Mouse (Mus musculus): Measurements from ENCODE around the gene Nbea. TPM values are rescaled to one million over a fixed set of nuclear protein-coding genes. Genes with fewer than 3 reads are reported as not detected.
A peak's percentile ranks its signal among the peaks of the same experiment; 100 is the strongest.
"Not testable (repeated sequence)": the region's sequence is repeated elsewhere in the genome, so short reads cannot be mapped to it uniquely, and the experiment has no call there.

Gene Nbea
- total RNA-seq, 1 experiment from 2014 or later: 20.0 TPM

GRCm38 (mm10) chr3:56034596-56034995 lies 148.9 kb downstream of the Nbea start:
- DNase-seq: no peak

DNA sequence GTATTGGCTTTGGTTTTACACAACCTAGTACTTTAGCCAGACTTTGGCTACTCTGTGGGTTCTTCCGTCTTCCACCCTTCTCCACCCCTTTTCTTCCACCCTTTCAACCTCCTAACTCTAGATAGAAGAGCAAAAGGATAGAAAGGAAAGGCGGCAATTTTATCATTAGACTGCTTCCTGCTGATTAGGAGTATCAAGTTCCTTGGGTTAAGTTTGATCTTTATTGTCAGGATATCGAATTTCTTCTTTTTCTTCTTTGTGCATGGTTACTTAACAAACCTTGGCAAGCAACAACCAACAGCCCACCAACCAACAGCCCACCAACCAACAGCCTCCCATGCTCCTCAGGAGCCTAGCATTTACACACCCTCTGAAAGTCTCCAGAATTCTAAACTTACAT lies 165.0 kb downstream of the Nbea start:
- no peak for DNase-seq

DNA sequence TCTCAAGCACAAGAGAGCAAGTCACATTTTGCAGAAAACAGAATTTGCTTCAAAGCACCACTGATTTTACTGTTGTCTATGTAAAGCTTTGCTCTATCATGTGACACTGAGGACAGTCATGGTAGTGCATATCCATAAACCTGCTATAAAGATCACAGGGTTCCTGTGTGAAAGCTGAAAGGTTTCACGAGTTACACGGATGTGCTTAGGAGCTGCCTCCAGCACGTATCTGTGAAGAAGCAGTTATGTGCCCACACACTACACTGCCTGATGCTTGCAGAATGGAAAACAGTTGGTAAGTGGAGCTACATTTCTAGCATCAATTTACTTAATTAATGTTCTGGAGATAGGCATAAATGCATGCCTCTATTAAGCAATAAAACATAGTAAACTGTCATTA lies 172.4 kb downstream of the Nbea start:
- DNase-seq: no peak

- peak; percentile 53 for DNase-seq
Measured at GRCm38 (mm10) chr3:56007991-56008390, 175.5 kb downstream of the Nbea start.

DNA sequence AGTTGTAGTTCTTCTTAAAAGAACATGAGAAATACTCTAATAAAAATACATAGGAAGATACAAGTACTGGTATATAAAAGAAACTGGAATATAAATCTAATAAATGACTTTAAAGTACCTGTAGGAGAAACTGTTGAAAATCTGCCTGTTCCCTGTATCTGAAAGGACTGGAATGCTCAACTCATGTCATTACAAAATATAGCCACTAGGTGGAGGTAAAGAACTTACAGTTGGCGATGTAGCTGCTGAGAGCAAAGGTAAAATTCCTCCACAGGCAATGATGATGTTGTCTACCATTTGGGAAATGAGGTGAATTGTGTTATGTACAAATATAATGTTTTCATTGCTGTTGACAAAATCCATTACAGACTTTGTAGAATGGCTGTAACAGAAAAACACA lies 183.2 kb downstream of the Nbea start:
- DNase-seq: no peak

DNA sequence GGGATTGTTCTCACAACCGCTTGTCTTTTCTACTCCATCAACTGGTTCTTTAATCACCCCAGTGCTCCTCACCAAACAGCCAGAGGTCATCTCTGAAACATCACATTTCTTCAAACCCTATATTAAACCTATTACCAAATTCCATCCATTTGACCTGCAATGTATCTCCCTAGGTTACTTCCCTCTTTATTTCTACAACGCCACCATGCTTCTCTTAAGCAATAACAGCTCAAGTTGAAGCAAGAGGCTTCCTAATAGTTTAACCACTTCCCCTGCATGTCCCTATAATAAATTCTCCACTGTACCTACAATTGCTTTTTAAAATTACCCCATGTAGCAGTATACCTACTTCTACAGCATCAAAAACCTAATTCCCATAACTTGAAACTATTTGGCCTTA lies 205.1 kb downstream of the Nbea start:
- DNase-seq: no peak

GRCm38 (mm10) chr3:55976986-55977385 lies 206.5 kb downstream of the Nbea start:
- DNase-seq: not testable (repeated sequence)

DNA sequence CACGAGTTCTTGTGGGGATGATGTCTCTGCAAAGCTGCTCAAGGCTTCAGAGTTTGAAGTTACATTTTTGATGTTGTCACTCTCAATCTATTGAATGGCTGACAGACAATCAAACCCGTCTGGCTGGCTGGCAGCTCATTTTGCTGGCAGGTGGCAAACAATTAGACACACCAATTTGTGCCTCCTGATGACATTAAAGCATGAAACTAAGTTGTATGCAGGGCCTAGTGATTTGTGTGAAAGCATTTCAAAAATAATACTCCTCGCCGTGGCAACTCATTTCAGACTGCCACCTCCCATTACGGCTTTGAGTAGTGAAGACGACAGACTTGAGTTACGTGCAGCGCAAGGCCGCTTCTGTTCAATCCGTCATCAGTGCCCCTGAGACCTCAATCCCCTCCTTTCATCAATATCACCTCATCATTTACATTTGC lies 217.8 kb downstream of the Nbea start:
- DNase-seq: no peak

DNA sequence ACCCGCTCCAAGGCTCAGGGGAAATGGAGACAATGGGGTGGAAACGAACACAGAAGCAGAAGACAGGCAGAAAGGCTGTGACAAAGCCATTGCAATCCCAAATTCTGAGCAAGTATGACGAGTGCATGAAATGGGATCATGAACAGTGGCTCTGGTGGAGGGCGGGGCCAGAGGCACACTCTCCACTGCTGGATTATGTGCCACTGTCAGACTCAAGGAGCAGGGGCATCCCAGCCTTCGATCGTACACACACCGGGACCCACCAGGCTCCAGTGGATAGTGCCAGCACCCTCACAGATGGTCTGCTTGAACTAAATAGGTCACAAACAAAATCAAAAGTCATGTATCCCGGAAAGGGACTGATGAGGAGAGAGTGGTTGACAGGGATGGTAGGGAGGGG lies 220.5 kb downstream of the Nbea start:
- DNase-seq: no peak

- DNase-seq: no peak
Measured at GRCm38 (mm10) chr3:55949994-55950393, 233.5 kb downstream of the Nbea start.

GRCm38 (mm10) chr3:55949148-55949547 lies 234.4 kb downstream of the Nbea start:
- no peak for DNase-seq

DNA sequence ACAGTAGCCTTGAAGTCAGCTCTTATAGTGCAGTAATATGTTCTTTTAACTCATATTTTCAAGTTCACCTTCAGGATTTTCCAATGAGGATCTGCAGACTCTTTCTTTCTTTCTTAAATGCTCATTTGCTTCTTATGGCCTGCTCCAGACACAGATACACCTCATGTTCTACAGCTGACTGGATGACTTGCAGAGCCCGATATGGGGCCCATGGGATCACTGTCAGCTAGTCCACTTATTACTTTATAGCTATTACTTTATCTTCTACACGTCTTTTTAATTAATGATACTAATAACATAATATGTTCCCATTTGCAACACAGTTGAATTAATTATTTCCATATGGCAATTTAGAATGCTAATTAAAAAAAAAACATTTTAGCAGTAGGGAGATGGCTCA lies 256.2 kb downstream of the Nbea start:
- no peak for DNase-seq

GRCm38 (mm10) chr3:55909290-55909689 lies 274.2 kb downstream of the Nbea start:
- DNase-seq: peak; percentile 35

GRCm38 (mm10) chr3:55890574-55890973 lies 292.9 kb downstream of the Nbea start:
- no peak for DNase-seq

- no peak for DNase-seq
Measured at GRCm38 (mm10) chr3:55889227-55889626, 294.3 kb downstream of the Nbea start.

DNA sequence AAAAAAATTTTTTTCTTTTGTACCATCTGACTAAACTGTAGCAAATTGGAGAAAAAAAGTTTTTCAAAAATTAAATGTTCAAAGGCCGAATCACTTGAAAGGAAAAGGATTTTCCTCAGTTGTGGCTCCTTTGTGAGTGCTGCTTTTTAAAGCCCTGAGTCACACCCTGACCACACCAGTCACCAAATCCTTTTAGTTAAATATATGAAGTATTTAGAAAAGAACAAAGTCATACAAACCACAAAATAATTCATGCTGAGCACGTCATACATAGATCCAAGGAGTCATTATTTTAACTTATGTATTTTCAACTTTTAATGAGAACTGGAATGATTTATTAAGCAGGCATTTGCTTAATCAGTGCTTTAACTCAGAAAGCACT lies 295.7 kb downstream of the Nbea start:
- no peak for DNase-seq

- DNase-seq: peak; percentile 4
Measured at GRCm38 (mm10) chr3:55887193-55887828, 296.2 kb downstream of the Nbea start.

DNA sequence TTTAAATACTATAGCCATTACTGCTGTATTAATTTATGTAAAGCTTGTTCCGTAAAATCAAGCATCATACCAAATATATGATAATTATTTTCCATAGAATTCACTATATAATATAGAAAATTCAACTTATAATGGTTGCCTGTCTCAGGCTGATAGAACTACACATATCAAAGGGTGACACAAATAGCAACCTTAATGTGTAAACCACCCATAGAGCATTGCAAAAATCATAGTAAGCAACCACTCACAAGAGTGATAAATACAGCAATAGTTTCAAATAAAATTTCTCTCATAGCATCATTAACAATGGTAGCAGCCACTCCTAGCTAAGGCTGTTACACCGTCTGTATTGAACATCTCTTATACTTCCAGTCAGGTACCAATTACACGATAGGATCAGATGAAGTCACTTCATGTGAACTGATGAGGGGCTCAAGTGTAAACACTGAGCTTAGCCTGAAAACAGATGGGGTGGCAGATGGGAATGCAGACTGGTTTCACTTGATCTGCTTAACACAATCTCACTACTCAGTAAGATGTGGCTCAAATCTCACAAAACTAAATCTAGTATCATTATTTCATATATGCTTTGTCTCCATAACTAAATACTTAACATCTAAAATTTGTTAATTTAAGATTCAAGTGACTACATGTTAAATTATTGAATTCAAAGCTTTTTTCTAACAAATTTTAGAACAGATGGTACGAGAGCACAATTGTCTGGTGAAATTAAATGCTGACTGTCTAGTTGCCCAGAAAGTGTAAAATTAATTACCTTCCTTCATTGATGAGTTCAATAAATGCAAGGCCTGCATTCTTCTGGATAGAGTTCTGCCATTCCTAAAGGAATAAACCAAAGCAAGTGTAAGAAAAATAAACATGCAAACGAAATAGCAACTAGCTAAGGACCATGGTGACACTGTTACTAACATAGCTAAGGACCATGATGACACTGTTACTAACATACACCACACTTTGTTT lies 310.3 kb downstream of the Nbea start:
- no peak for DNase-seq

DNA sequence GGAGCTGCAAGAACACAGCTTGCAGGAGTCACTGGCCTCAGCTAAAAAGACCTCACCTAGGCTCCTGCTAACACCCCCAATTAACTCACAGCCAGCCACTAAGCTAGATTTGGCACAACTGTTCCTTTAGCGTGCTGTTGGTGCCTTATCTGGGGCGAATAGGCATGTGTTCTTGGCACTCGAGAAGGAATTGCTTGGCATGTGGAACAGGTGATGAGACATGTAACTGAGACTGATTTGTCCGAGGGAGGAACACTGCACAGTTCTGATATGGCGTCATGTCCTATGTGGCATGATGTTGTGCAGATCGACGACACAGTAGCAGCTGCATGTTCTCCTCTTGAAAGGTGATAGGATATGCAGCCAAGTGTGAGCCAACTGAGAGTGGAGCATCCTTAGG lies 331.0 kb downstream of the Nbea start:
- DNase-seq: no peak

GRCm38 (mm10) chr3:55847115-55847514 lies 336.4 kb downstream of the Nbea start:
- DNase-seq: no peak

DNA sequence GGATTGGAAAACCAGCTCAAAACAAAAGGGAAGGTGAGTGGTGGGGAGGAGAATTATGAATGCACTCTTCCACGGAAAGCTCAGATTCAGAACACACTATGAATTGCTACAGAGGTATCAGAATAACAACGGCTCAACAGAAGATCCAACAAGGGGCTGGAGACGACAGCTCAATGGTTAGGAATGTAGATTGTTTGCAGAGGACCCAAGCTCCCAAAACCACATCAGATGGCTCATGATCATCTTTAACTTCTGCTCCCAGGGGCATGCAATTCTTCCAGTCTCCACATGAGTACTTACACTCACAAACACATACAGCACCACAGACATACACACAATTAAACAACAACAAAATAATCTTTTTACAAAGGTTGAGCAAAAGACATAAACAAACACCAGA lies 346.3 kb downstream of the Nbea start:
- no peak for DNase-seq

- no peak for DNase-seq
Measured at GRCm38 (mm10) chr3:55835207-55835606, 348.3 kb downstream of the Nbea start.

DNA sequence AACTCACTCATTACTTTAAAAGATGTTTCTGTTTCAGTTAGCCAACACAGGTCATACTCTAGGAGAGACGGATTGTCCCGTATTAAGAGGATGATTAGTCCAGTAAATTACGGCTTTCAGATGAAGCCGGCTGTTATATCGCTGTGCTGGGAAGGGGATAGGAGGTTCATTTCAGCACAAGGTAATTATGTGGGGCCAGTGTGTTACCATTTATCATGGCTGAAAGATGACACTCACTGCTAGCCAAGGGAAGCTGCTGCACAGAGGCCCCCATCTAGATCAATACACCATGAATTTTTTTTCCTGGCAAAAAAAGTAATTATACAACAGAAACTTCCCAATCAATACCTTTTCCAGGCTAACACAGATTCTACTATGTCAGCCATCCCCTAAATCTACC lies 353.3 kb downstream of the Nbea start:
- no peak for DNase-seq

All from adrenal gland, postnatal 14 days (tissue).